Mouse (Mus musculus): ENCODE measurements at regions not wholly inside any gene's neighbourhood (a gene's known extent, or its start where the extent isn't known, plus 50 kb on each side); places are given as distances from the start of the nearest gene placed in this dataset.

- no peak for DNase-seq (ENCODE audit: low spot score)
- 22% methylated on average over 8 of the region's 9 CpGs for WGBS
- ATAC-seq (ENCODE audit: low FRiP score, low TSS enrichment) = peak; percentile 56
- Histone ChIP-seq H3K4me2 (replicated peaks; ENCODE audit: low read depth) (no peak overlapping the region), H3K27me3 (ENCODE audit: control insufficient read depth, insufficient read depth, low read length) (no peaks in the 10 kb centered on the region), H3K27ac (replicated peaks) (peak overlapping the region; percentile 5), H3K9ac (ENCODE audit: low read length) (no peak overlapping the region), H3K4me1 (replicated peaks; ENCODE audit: control insufficient read depth, insufficient read depth) (no peaks in the 10 kb centered on the region), H3K9me3 (ENCODE audit: control insufficient read depth, low read length) (no peaks in the 10 kb centered on the region), H3K4me3 (ENCODE audit: low read depth, low read length) (no peak overlapping the region), H3K36me3 (ENCODE audit: control insufficient read depth, insufficient read depth, low read length) (no peaks in the 10 kb centered on the region)
- no peak for TF ChIP-seq EP300 (optimal IDR thresholded peaks at IDR 0.05)
Observed at GRCm38 (mm10) chr13:28629431-28630331, 323.8 kb downstream of the Sox4 start.

GRCm38 (mm10) chr13:28628751-28629150 is 324.8 kb downstream of the Sox4 start:
- H3K4me1 ChIP-seq (replicated peaks; ENCODE audit: control insufficient read depth, insufficient read depth) = no peaks in the 10 kb centered on the region
- no peaks in the 10 kb centered on the region for H3K36me3 ChIP-seq (ENCODE audit: control insufficient read depth, insufficient read depth, low read length)
- no peak for ATAC-seq (ENCODE audit: low FRiP score, low TSS enrichment)
- H3K9ac ChIP-seq (ENCODE audit: low read length) = no peak overlapping the region
- H3K4me3 ChIP-seq (ENCODE audit: low read depth, low read length) = no peak overlapping the region
- WGBS = 65% methylated on average over 8 of the region's 8 CpGs
- H3K27ac ChIP-seq (replicated peaks) = no peak overlapping the region
- DNase-seq (ENCODE audit: low spot score) = no peak
- H3K4me2 ChIP-seq (replicated peaks; ENCODE audit: low read depth) = no peak overlapping the region
- no peaks in the 10 kb centered on the region for H3K9me3 ChIP-seq (ENCODE audit: control insufficient read depth, low read length)
- H3K27me3 ChIP-seq (ENCODE audit: control insufficient read depth, insufficient read depth, low read length) = no peaks in the 10 kb centered on the region
- TF ChIP-seq EP300 (optimal IDR thresholded peaks at IDR 0.05) (no peak), CTCF (IDR thresholded peaks at IDR 0.05; ENCODE audit: low read depth) (no peak)

GRCm38 (mm10) chr13:28618961-28619360 is 334.6 kb downstream of the Sox4 start:
- Histone ChIP-seq H3K27ac (replicated peaks) (no peak overlapping the region), H3K4me1 (replicated peaks; ENCODE audit: control insufficient read depth, insufficient read depth) (no peaks in the 10 kb centered on the region), H3K9me3 (ENCODE audit: control insufficient read depth, low read length) (no peaks in the 10 kb centered on the region), H3K9ac (ENCODE audit: low read length) (no peak overlapping the region), H3K4me3 (ENCODE audit: low read depth, low read length) (no peak overlapping the region), H3K27me3 (ENCODE audit: control insufficient read depth, insufficient read depth, low read length) (no peaks in the 10 kb centered on the region), H3K4me2 (replicated peaks; ENCODE audit: low read depth) (no peak overlapping the region), H3K36me3 (ENCODE audit: control insufficient read depth, insufficient read depth, low read length) (no peaks in the 10 kb centered on the region)
- 53% methylated on average over 3 of the region's 3 CpGs for WGBS
- no peak for DNase-seq (ENCODE audit: low spot score)
- ATAC-seq (ENCODE audit: low FRiP score, low TSS enrichment) = no peak
- TF ChIP-seq CTCF (IDR thresholded peaks at IDR 0.05; ENCODE audit: low read depth) (no peak), EP300 (optimal IDR thresholded peaks at IDR 0.05) (no peak)

GRCm38 (mm10) chr13:28617503-28617902 is 336.0 kb downstream of the Sox4 start:
- no peaks in the 10 kb centered on the region for H3K9me3 ChIP-seq (ENCODE audit: control insufficient read depth, low read length)
- H3K4me1 ChIP-seq (replicated peaks; ENCODE audit: control insufficient read depth, insufficient read depth) = no peaks in the 10 kb centered on the region
- no peak for ATAC-seq (ENCODE audit: low FRiP score, low TSS enrichment)
- no peak overlapping the region for H3K27ac ChIP-seq (replicated peaks)
- H3K4me3 ChIP-seq (ENCODE audit: low read depth, low read length) = no peak overlapping the region
- no peaks in the 10 kb centered on the region for H3K27me3 ChIP-seq (ENCODE audit: control insufficient read depth, insufficient read depth, low read length)
- no peak overlapping the region for H3K9ac ChIP-seq (ENCODE audit: low read length)
- DNase-seq (ENCODE audit: low spot score) = no peak
- TF ChIP-seq EP300 (optimal IDR thresholded peaks at IDR 0.05) (no peak), CTCF (IDR thresholded peaks at IDR 0.05; ENCODE audit: low read depth) (no peak)
- 90% methylated on average over 4 of the region's 4 CpGs for WGBS
- no peaks in the 10 kb centered on the region for H3K36me3 ChIP-seq (ENCODE audit: control insufficient read depth, insufficient read depth, low read length)
- no peak overlapping the region for H3K4me2 ChIP-seq (replicated peaks; ENCODE audit: low read depth)

- 83% methylated on average over 9 of the region's 9 CpGs for WGBS
- H3K9me3 ChIP-seq (ENCODE audit: control insufficient read depth, low read length) = no peaks in the 10 kb centered on the region
- no peak overlapping the region for H3K27ac ChIP-seq (replicated peaks)
- H3K36me3 ChIP-seq (ENCODE audit: control insufficient read depth, insufficient read depth, low read length) = no peaks in the 10 kb centered on the region
- no peaks in the 10 kb centered on the region for H3K4me1 ChIP-seq (replicated peaks; ENCODE audit: control insufficient read depth, insufficient read depth)
- no peak overlapping the region for H3K9ac ChIP-seq (ENCODE audit: low read length)
- TF ChIP-seq CTCF (IDR thresholded peaks at IDR 0.05; ENCODE audit: low read depth) = no peak
- TF ChIP-seq EP300 (optimal IDR thresholded peaks at IDR 0.05) = no peak
- ATAC-seq (ENCODE audit: low FRiP score, low TSS enrichment) (no peak), DNase-seq (ENCODE audit: low spot score) (no peak)
- H3K4me3 ChIP-seq (ENCODE audit: low read depth, low read length) = no peak overlapping the region
- H3K27me3 ChIP-seq (ENCODE audit: control insufficient read depth, insufficient read depth, low read length) = no peaks in the 10 kb centered on the region
- no peak overlapping the region for H3K4me2 ChIP-seq (replicated peaks; ENCODE audit: low read depth)
Observed at GRCm38 (mm10) chr13:28616645-28617381, 336.7 kb downstream of the Sox4 start.
